29 mouse cellular contexts compared by ENCODE assay signal in the genomic region with DNA sequence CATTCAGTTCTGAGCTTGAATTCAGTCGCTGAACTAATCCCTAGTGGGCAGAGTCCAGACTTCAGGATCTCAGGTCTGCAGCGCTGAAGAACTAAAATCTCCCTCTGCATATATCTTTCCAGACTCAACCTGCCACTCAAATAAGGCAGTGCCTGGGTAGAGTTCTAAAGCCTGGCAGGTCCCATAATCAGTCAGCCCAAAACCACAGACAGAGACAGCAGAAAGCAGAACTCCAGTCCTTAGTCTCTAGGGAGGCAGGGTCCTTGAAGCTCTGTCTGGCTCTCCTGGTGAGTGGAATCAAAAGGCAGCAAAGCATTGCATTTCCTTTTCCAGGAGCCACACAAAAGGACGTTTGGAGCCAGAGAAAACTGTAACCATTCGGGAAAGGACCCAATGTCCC. TPM values are rescaled to one million over a fixed set of nuclear protein-coding genes. Genes with fewer than 3 reads are reported as not detected.
DNase-seq lines count a peak whose midpoint lies in the region; ATAC-seq and TF ChIP-seq lines count a peak whose summit lies in the region.
"Had no signal": no experiment of that assay in that cellular context is flagged by ENCODE, and none has a peak within 500 bp of the region (broad histone marks: within the 10 kb centered on the region; RNA-seq: fewer than 3 reads in every experiment).

No protein-coding gene starts in this region.

- peak overlapping the region; percentile 25; the same call in 1 of the 2 replicates for H3K27ac ChIP-seq in forebrain, embryonic 10.5 days
- no peak overlapping the region for H3K27ac ChIP-seq in forebrain, postnatal 0 days (ENCODE audit: low read depth, low read length)
- peak overlapping the region; percentile 18; the same call in 1 of the 2 replicates for H3K27ac ChIP-seq in midbrain, embryonic 10.5 days (replicated peaks)
- H3K27ac ChIP-seq in midbrain, embryonic 11.5 days (ENCODE audit: low read depth, low read length) = no peak overlapping the region
- no peak overlapping the region for H3K27ac ChIP-seq in neural tube, embryonic 15.5 days (replicated peaks)
- H3K27ac ChIP-seq: embryonic facial prominence, embryonic 10.5 days; embryonic facial prominence, embryonic 15.5 days; gastrocnemius, adult 2 months; hindbrain, embryonic 15.5 days; intestine, embryonic 15.5 days; liver, embryonic 14.5 days; midbrain, embryonic 13.5 days; stomach, postnatal 0 days had no signal

- no peak overlapping the region for H3K4me2 ChIP-seq in forebrain, postnatal 0 days (ENCODE audit: low read depth)
- no peak overlapping the region for H3K4me2 ChIP-seq in midbrain, embryonic 11.5 days
- peak overlapping the region; percentile 16; the same call in 1 of the 2 replicates for H3K4me2 ChIP-seq in neural tube, embryonic 15.5 days
- H3K4me2 ChIP-seq: embryonic facial prominence, embryonic 15.5 days; intestine, embryonic 15.5 days; lung, embryonic 14.5 days; midbrain, embryonic 13.5 days had no signal

- H3K4me3 ChIP-seq in forebrain, embryonic 10.5 days = no peak overlapping the region; the same call in 1 of the 2 replicates
- H3K4me3 ChIP-seq in forebrain, postnatal 0 days (ENCODE audit: low read depth, low read length) = no peak overlapping the region
- no peak overlapping the region for H3K4me3 ChIP-seq in midbrain, embryonic 10.5 days
- no peak overlapping the region for H3K4me3 ChIP-seq in midbrain, embryonic 11.5 days (ENCODE audit: low read depth, low read length)
- H3K4me3 ChIP-seq in neural tube, embryonic 15.5 days (replicated peaks) = no peak overlapping the region
- H3K4me3 ChIP-seq: embryonic facial prominence, embryonic 10.5 days; embryonic facial prominence, embryonic 15.5 days; gastrocnemius, adult 2 months; hindbrain, embryonic 15.5 days; intestine, embryonic 15.5 days; midbrain, embryonic 13.5 days had no signal

- peaks cover 52% of the 10 kb centered on the region for H3K4me1 ChIP-seq in forebrain, embryonic 10.5 days
- no peaks in the 10 kb centered on the region; the same call in 1 of the 2 replicates for H3K4me1 ChIP-seq in forebrain, postnatal 0 days (ENCODE audit: insufficient read depth)
- peaks cover 60% of the 10 kb centered on the region for H3K4me1 ChIP-seq in midbrain, embryonic 10.5 days
- H3K4me1 ChIP-seq in midbrain, embryonic 11.5 days (ENCODE audit: control insufficient read depth, insufficient read depth, low read length) = peaks cover 18% of the 10 kb centered on the region
- H3K4me1 ChIP-seq in neural tube, embryonic 15.5 days = peaks cover 27% of the 10 kb centered on the region
- H3K4me1 ChIP-seq: intestine, embryonic 15.5 days had no signal

- H3K9ac ChIP-seq in forebrain, postnatal 0 days = no peak overlapping the region
- H3K9ac ChIP-seq in midbrain, embryonic 11.5 days (ENCODE audit: low read length) = no peak overlapping the region
- H3K9ac ChIP-seq in neural tube, embryonic 15.5 days (replicated peaks) = no peak overlapping the region
- H3K9ac ChIP-seq: embryonic facial prominence, embryonic 15.5 days; hindbrain, embryonic 15.5 days; intestine, embryonic 15.5 days; liver, embryonic 14.5 days; lung, embryonic 14.5 days; midbrain, embryonic 13.5 days had no signal

- 20% methylated on average over 4 of the region's 4 CpGs for WGBS in forebrain, embryonic 10.5 days
- 21% methylated on average over 4 of the region's 4 CpGs for WGBS in forebrain, postnatal 0 days
- 27% methylated on average over 4 of the region's 4 CpGs for WGBS in midbrain, embryonic 10.5 days
- WGBS in midbrain, embryonic 11.5 days = 20% methylated on average over 4 of the region's 4 CpGs
- 11% methylated on average over 4 of the region's 4 CpGs for WGBS in neural tube, embryonic 15.5 days

- no peak for DNase-seq in forebrain, embryonic 10.5 days (ENCODE audit: extremely low spot score, low spot score)
- no peak for DNase-seq in forebrain, postnatal 0 days
- DNase-seq in midbrain, embryonic 10.5 days (ENCODE audit: low spot score) = no peak
- no peak for DNase-seq in midbrain, embryonic 11.5 days (ENCODE audit: low spot score, missing footprints)
- DNase-seq in thymus, adult 18-20 months = no peak
- no peak for DNase-seq in lung, adult 18-20 months
- DNase-seq: cerebellum, adult 2 months; cerebellum, postnatal 14 days; gastrocnemius, adult 2 months; heart, postnatal 36 days; kidney, adult 8-10 months; kidney, postnatal 14 days; layer of hippocampus, adult 9-11 months; liver; lung, embryonic 14.5 days; lung, postnatal 14 days; right cerebral cortex, postnatal 4 days; thymus, adult 2 months; thymus, postnatal 36 days had no signal

- no peak for TF ChIP-seq CTCF in forebrain, postnatal 0 days (IDR thresholded peaks at IDR 0.05; ENCODE audit: low read depth)

- no peak for ATAC-seq in forebrain, postnatal 0 days
- ATAC-seq in midbrain, embryonic 11.5 days (ENCODE audit: low FRiP score) = no peak
- ATAC-seq in hematopoietic stem cell, adult 5-6 weeks (replicated peaks in 1 of 2; ENCODE audit: insufficient read depth in 1 of 2, low FRiP score in 2 of 2, low TSS enrichment in 1 of 2, low read depth in 1 of 2, poor library complexity in 2 of 2, severe bottlenecking in 2 of 2) = peak; percentile 69 to 78
- ATAC-seq in neural tube, embryonic 15.5 days (ENCODE audit: low FRiP score) = no peak
- ATAC-seq: forebrain, embryonic 14.5 days; intestine, embryonic 15.5 days; midbrain, embryonic 13.5 days had no signal

- no peaks in the 10 kb centered on the region for H3K36me3 ChIP-seq in forebrain, embryonic 10.5 days (replicated peaks)
- H3K36me3 ChIP-seq in forebrain, postnatal 0 days (ENCODE audit: insufficient read depth) = no peaks in the 10 kb centered on the region
- no peaks in the 10 kb centered on the region for H3K36me3 ChIP-seq in midbrain, embryonic 10.5 days
- no peaks in the 10 kb centered on the region for H3K36me3 ChIP-seq in midbrain, embryonic 11.5 days (ENCODE audit: control insufficient read depth, insufficient read depth, low read length)
- no peaks in the 10 kb centered on the region for H3K36me3 ChIP-seq in neural tube, embryonic 15.5 days
- H3K36me3 ChIP-seq: embryonic facial prominence, embryonic 10.5 days; embryonic facial prominence, embryonic 15.5 days; hindbrain, embryonic 15.5 days; intestine, embryonic 15.5 days; midbrain, embryonic 13.5 days had no signal

- H3K9me3 ChIP-seq in forebrain, embryonic 10.5 days = no peaks in the 10 kb centered on the region
- H3K9me3 ChIP-seq in forebrain, postnatal 0 days (ENCODE audit: low read length) = no peaks in the 10 kb centered on the region
- no peaks in the 10 kb centered on the region for H3K9me3 ChIP-seq in midbrain, embryonic 10.5 days (replicated peaks)
- no peaks in the 10 kb centered on the region for H3K9me3 ChIP-seq in midbrain, embryonic 11.5 days (ENCODE audit: control insufficient read depth, low read length)
- H3K9me3 ChIP-seq in neural tube, embryonic 15.5 days (replicated peaks) = no peaks in the 10 kb centered on the region
- H3K9me3 ChIP-seq: embryonic facial prominence, embryonic 10.5 days; embryonic facial prominence, embryonic 15.5 days; hindbrain, embryonic 15.5 days; intestine, embryonic 15.5 days; midbrain, embryonic 13.5 days had no signal

- H3K27me3 ChIP-seq in forebrain, embryonic 10.5 days (ENCODE audit: poor library complexity, severe bottlenecking) = peaks cover 67% of the 10 kb centered on the region
- H3K27me3 ChIP-seq in forebrain, postnatal 0 days (ENCODE audit: insufficient read depth, low read length) = peaks cover 20% of the 10 kb centered on the region
- H3K27me3 ChIP-seq in midbrain, embryonic 10.5 days (ENCODE audit: low read depth, poor library complexity, severe bottlenecking) = peaks cover 70% of the 10 kb centered on the region
- peaks cover 16% of the 10 kb centered on the region for H3K27me3 ChIP-seq in midbrain, embryonic 11.5 days (ENCODE audit: control insufficient read depth, insufficient read depth, low read length)
- H3K27me3 ChIP-seq in neural tube, embryonic 15.5 days (replicated peaks) = no peaks in the 10 kb centered on the region; the same call in none of the 2 replicates

RNA-seq across cellular contexts. Expression of a gene that starts 1.9 kb away (rescaled TPM):
- polyA plus RNA-seq in forebrain, embryonic 10.5 days (2016; fragmentation: Nextera tagmentation; extraction: Ambion mirVana) = 1.4 and 1.8 TPM in 2 replicates
- total RNA-seq in forebrain, postnatal 0 days (2014; rRNA removed) = 1.8 TPM in 2 replicates
- 0.78 and 1.6 TPM in 2 replicates for polyA plus RNA-seq in forebrain, postnatal 0 days (2015; fragmentation: Nextera tagmentation; extraction: Ambion mirVana)
- polyA plus RNA-seq in midbrain, embryonic 10.5 days (2016; fragmentation: Nextera tagmentation; extraction: Ambion mirVana) = 3.8 and 6.7 TPM in 2 replicates
- polyA plus RNA-seq in midbrain, embryonic 11.5 days (2014; fragmentation: Nextera tagmentation; extraction: Ambion mirVana) = 3.6 and 4.2 TPM in 2 replicates
- not detected in 2 replicates for total RNA-seq in hematopoietic stem cell, adult 5-6 weeks (2017)
- polyA plus RNA-seq in neural tube, embryonic 15.5 days (2015; fragmentation: Nextera tagmentation; extraction: Ambion mirVana) = 3.2 and 3.5 TPM in 2 replicates

Comparison
In these comparisons a context has a peak if more than half of its experiments do, and no peak if none do; other contexts are left out.
1. H3K27ac ChIP-seq: peak in forebrain, embryonic 10.5 days (single experiment) and midbrain, embryonic 10.5 days (single experiment); none in forebrain, postnatal 0 days (single experiment), midbrain, embryonic 11.5 days (single experiment) and neural tube, embryonic 15.5 days (single experiment).
2. ATAC-seq: peak in hematopoietic stem cell, adult 5-6 weeks (2 of 2); none in forebrain, postnatal 0 days (single experiment), midbrain, embryonic 11.5 days (single experiment) and neural tube, embryonic 15.5 days (single experiment).